Mouse (Mus musculus): ENCODE measurements around the gene Pitpna. TPM values are rescaled to one million over a fixed set of nuclear protein-coding genes. Genes with fewer than 3 reads are reported as not detected.

Pitpna gene
- total RNA-seq, 1 experiment: 40.3 TPM

DNA sequence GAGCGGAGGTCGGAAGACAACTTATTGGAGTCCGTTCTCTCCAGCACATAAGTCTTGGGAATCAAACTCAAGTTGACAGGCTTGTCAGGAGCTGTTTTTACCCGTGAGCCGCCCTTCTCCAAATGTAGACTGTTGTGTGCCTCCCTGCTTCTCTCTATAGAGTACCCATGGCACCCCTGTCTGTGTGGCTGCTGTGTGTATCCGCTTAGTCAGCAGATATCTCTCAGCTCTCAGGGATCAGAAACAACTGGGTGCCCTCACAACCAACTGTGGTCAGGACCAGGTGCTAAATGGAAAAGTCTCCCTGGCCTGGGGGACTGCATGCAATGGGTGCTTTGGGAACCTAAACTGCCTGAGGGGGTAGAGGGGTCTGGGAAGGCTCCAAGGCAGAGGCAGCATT, 78.4 kb downstream of the Pitpna start:
- no peak for DNase-seq (ENCODE audit: low read depth, low spot score)
- Histone ChIP-seq H3K4me1 (ENCODE audit: control insufficient read depth in 2 of 2, insufficient read depth in 2 of 2, low read length in 2 of 2, poor library complexity in 1 of 2) (no peaks in the 10 kb centered on the region; a peak in 1 of 4 replicates), H3K9me3 (ENCODE audit: control insufficient read depth, insufficient read depth, low read depth, low read length) (no peaks in the 10 kb centered on the region), H3K27ac (ENCODE audit: insufficient read depth, low read depth, low read length, poor library complexity, severe bottlenecking) (no peak overlapping the region), H3K9ac (ENCODE audit: insufficient read depth, low read depth, low read length, poor library complexity, severe bottlenecking) (no peak overlapping the region), H3K4me3 (ENCODE audit: insufficient read depth in 1 of 2, low read depth in 1 of 2, low read length in 2 of 2, poor library complexity in 1 of 2, severe bottlenecking in 1 of 2) (no peak overlapping the region), H3K36me3 (ENCODE audit: control insufficient read depth, insufficient read depth, low read length, poor library complexity, severe bottlenecking) (peaks cover 66% of the 10 kb centered on the region)
- TF ChIP-seq CHD2 (IDR thresholded peaks at IDR 0.05; ENCODE audit: low read depth, low read length): no peak
- TF ChIP-seq MAFK (IDR thresholded peaks at IDR 0.05; ENCODE audit: insufficient read depth, low read depth, low read length): peak; percentile 61; the same call in 1 of the 2 replicates
- in situ Hi-C loops (cut with MboI; ENCODE audit: low sequenced_read_pairs in 2 of 2, unreplicated experiment in 2 of 2): no loop called here

DNA sequence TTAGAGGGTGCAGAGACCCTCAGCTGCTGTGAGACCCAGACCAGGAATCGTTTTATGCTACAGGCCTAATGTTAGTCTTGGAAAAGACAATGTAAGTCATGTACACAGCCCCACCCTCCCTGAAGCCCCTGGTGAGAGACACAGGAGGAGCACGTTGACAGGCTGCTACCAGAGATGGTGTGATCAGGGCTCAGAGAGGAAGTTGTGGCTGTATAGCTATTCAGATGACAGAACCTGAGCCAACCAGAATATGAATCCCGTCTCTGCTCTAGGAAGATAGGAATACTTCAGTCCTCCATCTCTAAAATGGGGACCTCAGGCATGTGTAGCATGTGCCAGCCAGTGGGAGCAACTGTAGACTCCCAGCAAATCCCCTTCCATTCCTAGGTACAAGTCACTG, 80.7 kb downstream of the Pitpna start:
- H3K9ac ChIP-seq (ENCODE audit: insufficient read depth, low read depth, low read length, poor library complexity, severe bottlenecking): no peak overlapping the region
- H3K36me3 ChIP-seq (ENCODE audit: control insufficient read depth, insufficient read depth, low read length, poor library complexity, severe bottlenecking): peaks cover 69% of the 10 kb centered on the region
- H3K9me3 ChIP-seq (ENCODE audit: control insufficient read depth, insufficient read depth, low read depth, low read length): no peaks in the 10 kb centered on the region
- no peak for TF ChIP-seq ZNF384 (IDR thresholded peaks at IDR 0.05; ENCODE audit: low read depth, low read length)
- no peak for TF ChIP-seq HCFC1 (IDR thresholded peaks at IDR 0.05; ENCODE audit: borderline replicate concordance, insufficient read depth, low read length)
- TF ChIP-seq ZC3H11A (IDR thresholded peaks at IDR 0.05; ENCODE audit: borderline replicate concordance, low read depth, low read length): no peak
- TF ChIP-seq CHD2 (IDR thresholded peaks at IDR 0.05; ENCODE audit: low read depth, low read length): no peak
- TF ChIP-seq MAFK (IDR thresholded peaks at IDR 0.05; ENCODE audit: insufficient read depth, low read depth, low read length): no peak
- no peak overlapping the region for H3K27ac ChIP-seq (ENCODE audit: insufficient read depth, low read depth, low read length, poor library complexity, severe bottlenecking)
- in situ Hi-C loops (cut with MboI; ENCODE audit: low sequenced_read_pairs in 2 of 2, unreplicated experiment in 2 of 2): no loop called here
- no peak overlapping the region for H3K4me3 ChIP-seq (ENCODE audit: insufficient read depth in 1 of 2, low read depth in 1 of 2, low read length in 2 of 2, poor library complexity in 1 of 2, severe bottlenecking in 1 of 2)
- no peak for DNase-seq (ENCODE audit: low read depth, low spot score)
- H3K4me1 ChIP-seq (ENCODE audit: control insufficient read depth in 2 of 2, insufficient read depth in 2 of 2, low read length in 2 of 2, poor library complexity in 1 of 2): no peaks in the 10 kb centered on the region; a peak in 1 of 4 replicates

DNA sequence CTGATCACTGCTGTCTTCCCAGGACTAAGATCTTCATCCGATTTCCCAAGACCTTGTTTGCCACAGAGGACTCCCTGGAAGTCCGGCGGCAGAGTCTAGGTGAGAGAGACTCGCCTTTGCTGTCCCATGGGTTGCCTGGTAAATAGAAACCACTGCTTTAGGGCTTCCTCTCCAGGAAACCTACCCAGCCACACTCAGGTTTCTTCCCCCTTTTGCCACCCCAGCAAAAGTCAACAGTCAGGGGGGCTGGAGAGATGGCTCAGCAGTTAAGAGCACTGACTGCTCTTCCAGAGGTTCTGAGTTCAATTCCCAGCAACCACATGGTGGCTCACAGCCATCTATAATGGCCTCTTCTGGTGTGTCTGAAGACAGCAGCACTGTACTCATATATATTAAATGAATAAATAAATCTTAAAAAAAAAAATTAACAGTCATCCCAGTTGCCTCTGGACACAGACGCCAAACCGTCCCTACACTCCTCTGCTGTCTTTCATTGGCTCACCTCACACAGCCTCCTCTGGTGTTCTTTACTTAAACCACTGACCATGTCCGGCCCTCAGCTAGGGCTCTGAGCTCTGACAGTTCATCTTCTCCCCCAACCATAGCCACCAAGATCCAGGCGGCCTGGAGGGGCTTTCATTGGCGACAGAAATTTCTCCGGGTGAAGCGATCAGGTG, 81.4 kb downstream of the Pitpna start:
- H3K4me1 ChIP-seq (ENCODE audit: control insufficient read depth in 2 of 2, insufficient read depth in 2 of 2, low read length in 2 of 2, poor library complexity in 1 of 2): no peaks in the 10 kb centered on the region; a peak in 1 of 4 replicates
- no peaks in the 10 kb centered on the region for H3K9me3 ChIP-seq (ENCODE audit: control insufficient read depth, insufficient read depth, low read depth, low read length)
- H3K27ac ChIP-seq (ENCODE audit: insufficient read depth, low read depth, low read length, poor library complexity, severe bottlenecking): no peak overlapping the region
- H3K36me3 ChIP-seq (ENCODE audit: control insufficient read depth, insufficient read depth, low read length, poor library complexity, severe bottlenecking): peaks cover 69% of the 10 kb centered on the region
- in situ Hi-C loops (cut with MboI; ENCODE audit: low sequenced_read_pairs in 2 of 2, unreplicated experiment in 2 of 2): no loop called here
- no peak overlapping the region for H3K4me3 ChIP-seq (ENCODE audit: insufficient read depth in 1 of 2, low read depth in 1 of 2, low read length in 2 of 2, poor library complexity in 1 of 2, severe bottlenecking in 1 of 2)
- DNase-seq (ENCODE audit: low read depth, low spot score): no peak
- TF ChIP-seq MAFK (IDR thresholded peaks at IDR 0.05; ENCODE audit: insufficient read depth, low read depth, low read length) (no peak), ZC3H11A (IDR thresholded peaks at IDR 0.05; ENCODE audit: borderline replicate concordance, low read depth, low read length) (no peak), ZNF384 (IDR thresholded peaks at IDR 0.05; ENCODE audit: low read depth, low read length) (no peak), HCFC1 (IDR thresholded peaks at IDR 0.05; ENCODE audit: borderline replicate concordance, insufficient read depth, low read length) (no peak), CHD2 (IDR thresholded peaks at IDR 0.05; ENCODE audit: low read depth, low read length) (no peak)
- no peak overlapping the region for H3K9ac ChIP-seq (ENCODE audit: insufficient read depth, low read depth, low read length, poor library complexity, severe bottlenecking)

DNA sequence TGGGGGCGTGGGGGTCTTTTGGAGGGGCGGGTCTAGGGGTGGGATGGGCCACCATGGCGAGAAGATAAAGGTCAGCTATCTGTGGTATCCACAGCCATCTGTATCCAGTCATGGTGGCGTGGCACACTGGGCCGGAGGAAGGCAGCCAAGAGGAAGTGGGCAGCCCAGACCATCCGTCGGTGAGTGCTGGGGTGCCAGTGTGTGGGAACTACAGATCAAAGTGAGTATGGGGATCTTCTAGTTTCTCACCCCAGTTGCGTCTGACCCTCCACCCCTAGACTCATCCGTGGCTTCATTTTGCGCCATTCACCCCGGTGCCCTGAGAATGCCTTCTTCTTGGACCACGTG, 81.9 kb downstream of the Pitpna start:
- no peak overlapping the region for H3K9ac ChIP-seq (ENCODE audit: insufficient read depth, low read depth, low read length, poor library complexity, severe bottlenecking)
- no peak for TF ChIP-seq CHD2 (IDR thresholded peaks at IDR 0.05; ENCODE audit: low read depth, low read length)
- no peak for TF ChIP-seq ZNF384 (IDR thresholded peaks at IDR 0.05; ENCODE audit: low read depth, low read length)
- no peak for TF ChIP-seq HCFC1 (IDR thresholded peaks at IDR 0.05; ENCODE audit: borderline replicate concordance, insufficient read depth, low read length)
- no peak for TF ChIP-seq MAFK (IDR thresholded peaks at IDR 0.05; ENCODE audit: insufficient read depth, low read depth, low read length)
- TF ChIP-seq ZC3H11A (IDR thresholded peaks at IDR 0.05; ENCODE audit: borderline replicate concordance, low read depth, low read length): no peak
- DNase-seq (ENCODE audit: low read depth, low spot score): no peak
- no peaks in the 10 kb centered on the region; a peak in 1 of 4 replicates for H3K4me1 ChIP-seq (ENCODE audit: control insufficient read depth in 2 of 2, insufficient read depth in 2 of 2, low read length in 2 of 2, poor library complexity in 1 of 2)
- H3K9me3 ChIP-seq (ENCODE audit: control insufficient read depth, insufficient read depth, low read depth, low read length): no peaks in the 10 kb centered on the region
- no peak overlapping the region for H3K4me3 ChIP-seq (ENCODE audit: insufficient read depth in 1 of 2, low read depth in 1 of 2, low read length in 2 of 2, poor library complexity in 1 of 2, severe bottlenecking in 1 of 2)
- H3K27ac ChIP-seq (ENCODE audit: insufficient read depth, low read depth, low read length, poor library complexity, severe bottlenecking): no peak overlapping the region
- peaks cover 69% of the 10 kb centered on the region for H3K36me3 ChIP-seq (ENCODE audit: control insufficient read depth, insufficient read depth, low read length, poor library complexity, severe bottlenecking)
- in situ Hi-C loops (cut with MboI; ENCODE audit: low sequenced_read_pairs in 2 of 2, unreplicated experiment in 2 of 2): no loop called here
